24 mouse cellular contexts compared by ENCODE assay signal in the genomic region with DNA sequence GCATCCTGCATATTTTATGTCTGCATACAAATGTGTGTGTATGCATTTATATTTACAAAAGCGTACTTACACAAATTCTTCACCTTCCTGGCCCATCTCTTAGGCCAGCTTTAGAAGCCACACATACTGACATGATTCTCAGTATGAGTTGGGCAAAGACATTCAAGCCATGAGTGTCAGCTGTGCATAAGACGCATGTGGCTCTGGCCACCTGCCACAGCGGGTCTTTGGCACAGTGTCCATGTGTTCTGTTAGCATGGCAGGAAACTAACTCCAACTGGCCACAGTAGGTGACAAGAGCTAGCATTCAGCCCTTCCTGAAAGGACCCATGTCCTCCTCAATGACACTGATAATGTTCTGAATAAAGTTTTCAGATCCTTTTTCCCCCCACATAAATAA. TPM values are rescaled to one million over a fixed set of nuclear protein-coding genes. Genes with fewer than 3 reads are reported as not detected.
DNase-seq lines count a peak whose midpoint lies in the region; ATAC-seq and TF ChIP-seq lines count a peak whose summit lies in the region.
"Had no signal": no experiment of that assay in that cellular context is flagged by ENCODE, and none has a peak within 500 bp of the region (broad histone marks: within the 10 kb centered on the region; RNA-seq: fewer than 3 reads in every experiment).

No protein-coding gene starts in this region.

- H3K9ac ChIP-seq in embryonic facial prominence, embryonic 14.5 days (ENCODE audit: low read depth, low read length): no peak overlapping the region
- H3K9ac ChIP-seq in hindbrain, embryonic 14.5 days: no peak overlapping the region
- no peak overlapping the region for H3K9ac ChIP-seq in hindbrain, embryonic 11.5 days (ENCODE audit: low read depth, low read length)
- H3K9ac ChIP-seq in intestine, embryonic 16.5 days (ENCODE audit: low read depth, low read length): no peak overlapping the region
- H3K9ac ChIP-seq: forebrain, postnatal 0 days; heart, embryonic 12.5 days; liver, postnatal 0 days; neural tube, embryonic 12.5 days had no signal

- no peak overlapping the region for H3K4me3 ChIP-seq in embryonic facial prominence, embryonic 14.5 days (ENCODE audit: low read depth, low read length)
- no peak overlapping the region for H3K4me3 ChIP-seq in embryonic facial prominence, embryonic 10.5 days
- no peak overlapping the region for H3K4me3 ChIP-seq in hindbrain, embryonic 14.5 days (replicated peaks; ENCODE audit: low read length)
- no peak overlapping the region for H3K4me3 ChIP-seq in hindbrain, embryonic 11.5 days (ENCODE audit: low read depth, low read length)
- no peak overlapping the region for H3K4me3 ChIP-seq in myocyte
- no peak overlapping the region for H3K4me3 ChIP-seq in intestine, embryonic 16.5 days (ENCODE audit: low read length)
- H3K4me3 ChIP-seq: heart, embryonic 12.5 days; megakaryocyte, embryonic 14.5 days; neural tube, embryonic 12.5 days had no signal

- peaks cover 13% of the 10 kb centered on the region; the same call in 1 of the 2 replicates for H3K4me1 ChIP-seq in embryonic facial prominence, embryonic 14.5 days (ENCODE audit: control insufficient read depth, insufficient read depth, low read length)
- peaks cover 17% of the 10 kb centered on the region for H3K4me1 ChIP-seq in embryonic facial prominence, embryonic 10.5 days
- H3K4me1 ChIP-seq in hindbrain, embryonic 14.5 days (replicated peaks; ENCODE audit: control insufficient read depth, insufficient read depth, low read length): peaks cover 9% of the 10 kb centered on the region; the same call in 1 of the 2 replicates
- no peaks in the 10 kb centered on the region for H3K4me1 ChIP-seq in hindbrain, embryonic 11.5 days (replicated peaks; ENCODE audit: control insufficient read depth, insufficient read depth, low read length)
- peaks cover 7% of the 10 kb centered on the region; the same call in 1 of the 2 replicates for H3K4me1 ChIP-seq in intestine, embryonic 16.5 days (ENCODE audit: control insufficient read depth, insufficient read depth, low read length)

- peaks cover 5% of the 10 kb centered on the region; the same call in 1 of the 2 replicates for H3K9me3 ChIP-seq in embryonic facial prominence, embryonic 14.5 days (ENCODE audit: control insufficient read depth, low read length)
- no peaks in the 10 kb centered on the region for H3K9me3 ChIP-seq in embryonic facial prominence, embryonic 10.5 days
- no peaks in the 10 kb centered on the region for H3K9me3 ChIP-seq in hindbrain, embryonic 14.5 days (ENCODE audit: control insufficient read depth, low read length)
- H3K9me3 ChIP-seq in hindbrain, embryonic 11.5 days (ENCODE audit: control insufficient read depth, low read length): peaks cover 4% of the 10 kb centered on the region; the same call in 1 of the 2 replicates
- H3K9me3 ChIP-seq in intestine, embryonic 16.5 days (ENCODE audit: control insufficient read depth, low read length): no peaks in the 10 kb centered on the region
- H3K9me3 ChIP-seq: heart, embryonic 12.5 days; neural tube, embryonic 12.5 days had no signal

- no peak overlapping the region for H3K27ac ChIP-seq in embryonic facial prominence, embryonic 14.5 days (replicated peaks; ENCODE audit: low read depth, low read length)
- no peak overlapping the region for H3K27ac ChIP-seq in embryonic facial prominence, embryonic 10.5 days (replicated peaks)
- H3K27ac ChIP-seq in hindbrain, embryonic 14.5 days: no peak overlapping the region
- H3K27ac ChIP-seq in hindbrain, embryonic 11.5 days (ENCODE audit: low read depth, low read length): no peak overlapping the region
- H3K27ac ChIP-seq in intestine, embryonic 16.5 days (ENCODE audit: low read length): no peak overlapping the region
- H3K27ac ChIP-seq: neural tube, embryonic 12.5 days; stomach, postnatal 0 days had no signal

- DNase-seq in embryonic facial prominence, embryonic 14.5 days (ENCODE audit: low spot score): peak; percentile 61
- DNase-seq in embryonic facial prominence, embryonic 10.5 days (ENCODE audit: low spot score): no peak
- DNase-seq in hindbrain, embryonic 14.5 days (ENCODE audit: low spot score): peak; percentile 30
- no peak for DNase-seq in hindbrain, embryonic 11.5 days (ENCODE audit: low spot score)
- DNase-seq in retina, postnatal 1 day: peak; percentile 46
- no peak for DNase-seq in retina, embryonic 14.5 days (ENCODE audit: low spot score)
- DNase-seq: adrenal gland, postnatal 36 days; forebrain, postnatal 0 days; heart, postnatal 36 days; kidney, adult 2 months; kidney, postnatal 4 days; liver; liver, postnatal 0 days; lung, postnatal 14 days; right cerebral cortex, postnatal 14 days; thymus, postnatal 14 days had no signal

- no peak for ATAC-seq in embryonic facial prominence, embryonic 14.5 days (ENCODE audit: low read depth)
- ATAC-seq in hindbrain, embryonic 14.5 days (ENCODE audit: low FRiP score): no peak
- no peak for ATAC-seq in hindbrain, embryonic 11.5 days (ENCODE audit: low FRiP score)
- ATAC-seq in intestine, embryonic 16.5 days: no peak
- ATAC-seq: activated CD4-positive, CD25-positive, alpha-beta regulatory T cell, adult 4 months; forebrain, postnatal 0 days; liver, postnatal 0 days; Patski had no signal

- TF ChIP-seq POLR2A in myocyte (IDR thresholded peaks at IDR 0.05; ENCODE audit: insufficient read length, low read depth): no peak

- H3K79me2 ChIP-seq in myocyte (ENCODE audit: control insufficient read depth, insufficient read depth): no peaks in the 10 kb centered on the region

- no peak overlapping the region for H3ac ChIP-seq in myocyte (ENCODE audit: control insufficient read depth, insufficient read length)

- H3K27me3 ChIP-seq in embryonic facial prominence, embryonic 14.5 days (replicated peaks; ENCODE audit: control insufficient read depth, insufficient read depth, low read length): no peaks in the 10 kb centered on the region
- H3K27me3 ChIP-seq in embryonic facial prominence, embryonic 10.5 days (replicated peaks; ENCODE audit: low read depth, poor library complexity, severe bottlenecking): no peaks in the 10 kb centered on the region
- H3K27me3 ChIP-seq in hindbrain, embryonic 14.5 days (ENCODE audit: control insufficient read depth, insufficient read depth, low read length): no peaks in the 10 kb centered on the region
- no peaks in the 10 kb centered on the region for H3K27me3 ChIP-seq in hindbrain, embryonic 11.5 days (ENCODE audit: control insufficient read depth, insufficient read depth, low read length)
- H3K27me3 ChIP-seq in myocyte (ENCODE audit: control insufficient read depth, insufficient read depth, insufficient read length): no peaks in the 10 kb centered on the region
- H3K27me3 ChIP-seq in intestine, embryonic 16.5 days (replicated peaks; ENCODE audit: control insufficient read depth, insufficient read depth, low read length): no peaks in the 10 kb centered on the region
- H3K27me3 ChIP-seq: heart, embryonic 12.5 days; neural tube, embryonic 12.5 days had no signal

- no peak overlapping the region for H3K4me2 ChIP-seq in embryonic facial prominence, embryonic 14.5 days (ENCODE audit: low read depth, low read length)
- no peak overlapping the region for H3K4me2 ChIP-seq in hindbrain, embryonic 14.5 days (replicated peaks)
- no peak overlapping the region for H3K4me2 ChIP-seq in hindbrain, embryonic 11.5 days (replicated peaks; ENCODE audit: low read depth, low read length)
- H3K4me2 ChIP-seq in myocyte (ENCODE audit: low read depth): no peak overlapping the region
- H3K4me2 ChIP-seq in intestine, embryonic 16.5 days (ENCODE audit: low read depth, low read length): no peak overlapping the region
- H3K4me2 ChIP-seq: heart, embryonic 12.5 days; neural tube, embryonic 12.5 days had no signal

- no peaks in the 10 kb centered on the region for H3K36me3 ChIP-seq in embryonic facial prominence, embryonic 14.5 days (ENCODE audit: control insufficient read depth, insufficient read depth, low read length)
- no peaks in the 10 kb centered on the region for H3K36me3 ChIP-seq in embryonic facial prominence, embryonic 10.5 days (replicated peaks)
- H3K36me3 ChIP-seq in hindbrain, embryonic 14.5 days (replicated peaks; ENCODE audit: control insufficient read depth, insufficient read depth): no peaks in the 10 kb centered on the region
- H3K36me3 ChIP-seq in hindbrain, embryonic 11.5 days (ENCODE audit: control insufficient read depth, insufficient read depth, low read length): no peaks in the 10 kb centered on the region
- H3K36me3 ChIP-seq in myocyte (ENCODE audit: control insufficient read depth, insufficient read depth): no peaks in the 10 kb centered on the region
- no peaks in the 10 kb centered on the region for H3K36me3 ChIP-seq in intestine, embryonic 16.5 days (ENCODE audit: control insufficient read depth, insufficient read depth, low read length)
- H3K36me3 ChIP-seq: heart, embryonic 12.5 days; neural tube, embryonic 12.5 days had no signal

- 81% methylated on average over 3 of the region's 3 CpGs for WGBS in embryonic facial prominence, embryonic 14.5 days
- 84% methylated on average over 3 of the region's 3 CpGs for whole genome bisulfite sequencing in embryonic facial prominence, embryonic 10.5 days
- WGBS in hindbrain, embryonic 14.5 days: 80% methylated on average over 3 of the region's 3 CpGs
- WGBS in hindbrain, embryonic 11.5 days: 87% methylated on average over 3 of the region's 3 CpGs
- WGBS in intestine, embryonic 16.5 days: 91% methylated on average over 3 of the region's 3 CpGs

TF ChIP-seq in myocyte, 11 proteins besides CTCF, POLR2A, EP300 and RAD21:
- TF ChIP-seq POLR2AphosphoS2 (IDR thresholded peaks at IDR 0.05; ENCODE audit: insufficient read length, low read depth): no peak
- peak in 2 of 3 experiments; percentile 24 to 63 for TF ChIP-seq MYOG (IDR thresholded peaks at IDR 0.05; ENCODE audit: control insufficient read depth in 1 of 3, insufficient read depth in 1 of 3, insufficient read length in 2 of 3, low read depth in 2 of 3)
- TF ChIP-seq MYOD1 (IDR thresholded peaks at IDR 0.05; ENCODE audit: control insufficient read depth in 1 of 3, insufficient read length in 2 of 3, low read depth in 2 of 3): peak in 2 of 3 experiments; percentile 50 to 55
- TF ChIP-seq CEBPB (IDR thresholded peaks at IDR 0.05; ENCODE audit: insufficient read depth, poor library complexity, severe bottlenecking): no peak
- peak; percentile 14 for TF ChIP-seq TCF3 (IDR thresholded peaks at IDR 0.05; ENCODE audit: insufficient read length, low read depth)

RNA-seq across cellular contexts. Expression of gene Mbnl2, which starts 49.8 kb away (rescaled TPM):
- polyA plus RNA-seq in embryonic facial prominence, embryonic 14.5 days (2014; fragmentation: Nextera tagmentation; extraction: Ambion mirVana): 157 and 162 TPM in 2 replicates
- polyA plus RNA-seq in embryonic facial prominence, embryonic 10.5 days (2016; fragmentation: Nextera tagmentation; extraction: Ambion mirVana): 42.8 and 54.1 TPM in 2 replicates
- 24.4 and 29.7 TPM in 2 replicates for polyA plus RNA-seq in hindbrain, embryonic 14.5 days (2014; fragmentation: Nextera tagmentation; extraction: Ambion mirVana)
- 44.7 and 50.1 TPM in 2 replicates for polyA plus RNA-seq in hindbrain, embryonic 11.5 days (2014; fragmentation: Nextera tagmentation; extraction: Ambion mirVana)
- polyA plus RNA-seq in myocyte (2012; fragmentation: generic; extraction: Trizol): 38.5 TPM
- polyA plus RNA-seq in intestine, embryonic 16.5 days (2015; fragmentation: Nextera tagmentation; extraction: Ambion mirVana): 114 and 127 TPM in 2 replicates

Comparison
In these comparisons a context has a peak if more than half of its experiments do, and no peak if none do; other contexts are left out.
1. DNase-seq: peak in embryonic facial prominence, embryonic 14.5 days (single experiment), hindbrain, embryonic 14.5 days (single experiment) and retina, postnatal 1 day (single experiment); none in embryonic facial prominence, embryonic 10.5 days (single experiment), hindbrain, embryonic 11.5 days (single experiment) and retina, embryonic 14.5 days (single experiment).